Comparison of ENCODE assay signal across 24 mouse cellular contexts in the genomic region with DNA sequence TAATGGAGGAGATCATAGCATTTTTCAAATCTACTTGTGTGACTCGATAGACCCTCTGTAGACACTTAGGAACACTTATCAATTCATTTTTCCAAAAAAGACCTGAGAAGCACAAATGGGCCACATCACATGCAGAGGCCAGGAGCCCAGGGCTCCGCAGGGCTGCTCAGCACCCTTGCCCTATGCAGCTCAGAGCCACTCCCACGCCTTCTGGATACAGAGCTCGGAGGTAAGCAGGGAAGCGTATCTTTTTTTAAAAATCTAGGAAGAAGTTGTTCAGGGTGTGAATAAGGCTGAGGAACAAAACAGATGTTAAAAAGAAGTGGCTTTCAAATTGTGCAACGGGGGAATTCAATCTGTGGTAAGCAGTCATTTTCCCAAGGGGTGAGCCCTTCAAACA.
DNase-seq lines count a peak whose midpoint lies in the region; ATAC-seq and TF ChIP-seq lines count a peak whose summit lies in the region.
"Had no signal": no experiment of that assay in that cellular context is flagged by ENCODE, and none has a peak within 500 bp of the region (broad histone marks: within the 10 kb centered on the region; RNA-seq: fewer than 3 reads in every experiment).

No protein-coding gene starts in this region.

- TF ChIP-seq POLR2A in heart, adult 2 months (IDR thresholded peaks at IDR 0.05; ENCODE audit: insufficient read depth, low read depth, low read length): no peak

- no peak overlapping the region for H3K4me3 ChIP-seq in heart, adult 2 months
- no peak overlapping the region for H3K4me3 ChIP-seq in layer of hippocampus, adult 2 months
- no peak overlapping the region for H3K4me3 ChIP-seq in liver, embryonic 12.5 days
- H3K4me3 ChIP-seq: embryonic facial prominence, embryonic 10.5 days; embryonic facial prominence, embryonic 13.5 days; erythroblast, embryonic 14.5 days; forebrain, embryonic 12.5 days; forebrain, embryonic 15.5 days; hindbrain, embryonic 12.5 days; hindbrain, embryonic 15.5 days had no signal

- no peak overlapping the region for H3K9ac ChIP-seq in heart, adult 2 months (ENCODE audit: low read depth, low read length)
- no peak overlapping the region for H3K9ac ChIP-seq in liver, embryonic 12.5 days
- H3K9ac ChIP-seq: embryonic facial prominence, embryonic 13.5 days; forebrain, embryonic 12.5 days; forebrain, embryonic 15.5 days; hindbrain, embryonic 12.5 days; hindbrain, embryonic 15.5 days had no signal

- WGBS in heart, adult 2 months: 53% methylated on average over 6 of the region's 6 CpGs
- WGBS in liver, embryonic 12.5 days (ENCODE audit: insufficient replicate concordance): 75% methylated on average over 6 of the region's 6 CpGs

- no peaks in the 10 kb centered on the region for H3K9me3 ChIP-seq in liver, embryonic 12.5 days (replicated peaks)
- H3K9me3 ChIP-seq: embryonic facial prominence, embryonic 10.5 days; embryonic facial prominence, embryonic 13.5 days; forebrain, embryonic 15.5 days; hindbrain, embryonic 12.5 days; hindbrain, embryonic 15.5 days had no signal

- peaks cover 9% of the 10 kb centered on the region for H3K79me2 ChIP-seq in heart, adult 2 months (replicated peaks; ENCODE audit: control insufficient read depth, insufficient read depth, low read length)

- peak; percentile 69 for ATAC-seq in frontal cortex, adult (ENCODE audit: low TSS enrichment)
- no peak for ATAC-seq in liver, embryonic 12.5 days
- ATAC-seq: activated CD4-positive, CD25-positive, alpha-beta regulatory T cell, adult 4 months; forebrain, embryonic 15.5 days had no signal

- intact Hi-C loops in heart, adult 2 months (cut with DNase I): no loop called here

- no peak for DNase-seq in frontal cortex, postnatal 36 days (ENCODE audit: low spot score in 2 of 2)
- no peak for DNase-seq in heart, adult 2 months
- DNase-seq in heart, adult 8-10 months (ENCODE audit: low spot score): no peak
- no peak for DNase-seq in layer of hippocampus, adult 2 months (ENCODE audit: low spot score in 2 of 2)
- DNase-seq in layer of hippocampus, postnatal 36 days: no peak
- DNase-seq: adrenal gland, adult 8-10 months; adrenal gland, postnatal 25 days; cerebellum, adult 11 months; cerebellum, adult 8-10 months; cerebellum, postnatal 10 days; cerebellum, postnatal 36 days; embryo, embryonic 11 days; gastrocnemius, postnatal 25 days had no signal

- H3K36me3 ChIP-seq in heart, adult 2 months (ENCODE audit: control insufficient read depth, insufficient read depth, low read length): peaks cover 43% of the 10 kb centered on the region
- H3K36me3 ChIP-seq in liver, embryonic 12.5 days: no peaks in the 10 kb centered on the region
- H3K36me3 ChIP-seq: embryonic facial prominence, embryonic 13.5 days; forebrain, embryonic 12.5 days; forebrain, embryonic 15.5 days; hindbrain, embryonic 15.5 days had no signal

- H3K27ac ChIP-seq in heart, adult 2 months: peak overlapping the region; percentile 47
- peak overlapping the region; percentile 8; the same call in 1 of the 2 replicates for H3K27ac ChIP-seq in layer of hippocampus, adult 2 months
- no peak overlapping the region for H3K27ac ChIP-seq in liver, embryonic 12.5 days
- H3K27ac ChIP-seq: embryonic facial prominence, embryonic 10.5 days; embryonic facial prominence, embryonic 13.5 days; forebrain, embryonic 12.5 days; forebrain, embryonic 15.5 days; hindbrain, embryonic 12.5 days; hindbrain, embryonic 15.5 days had no signal

- H3K4me1 ChIP-seq in heart, adult 2 months (ENCODE audit: control insufficient read depth, insufficient read depth, low read length): peaks cover 48% of the 10 kb centered on the region
- peaks cover 30% of the 10 kb centered on the region for H3K4me1 ChIP-seq in liver, embryonic 12.5 days
- H3K4me1 ChIP-seq: forebrain, embryonic 12.5 days; forebrain, embryonic 15.5 days had no signal

- no peaks in the 10 kb centered on the region for H3K27me3 ChIP-seq in heart, adult 2 months (ENCODE audit: control insufficient read depth, insufficient read depth, low read length)
- no peaks in the 10 kb centered on the region for H3K27me3 ChIP-seq in liver, embryonic 12.5 days (replicated peaks)
- H3K27me3 ChIP-seq: embryonic facial prominence, embryonic 13.5 days; forebrain, embryonic 12.5 days; forebrain, embryonic 15.5 days; hindbrain, embryonic 12.5 days; hindbrain, embryonic 15.5 days had no signal

- TF ChIP-seq CTCF in heart, adult 2 months (IDR thresholded peaks at IDR 0.05): no peak
- no peak for TF ChIP-seq CTCF in layer of hippocampus, adult 2 months (conservative IDR thresholded peaks at IDR 0.05)

- TF ChIP-seq EP300 in heart, adult 2 months (IDR thresholded peaks at IDR 0.05; ENCODE audit: insufficient read depth, low read depth, low read length): no peak

- no peak overlapping the region for H3K4me2 ChIP-seq in liver, embryonic 12.5 days
- H3K4me2 ChIP-seq: embryonic facial prominence, embryonic 13.5 days; forebrain, embryonic 12.5 days; forebrain, embryonic 15.5 days; heart, embryonic 11.5 days; hindbrain, embryonic 12.5 days; hindbrain, embryonic 15.5 days had no signal
